Mouse (Mus musculus) left cerebral cortex, postnatal 14 days (tissue): ENCODE measurements around the gene Olfr1434. TPM values are rescaled to one million over a fixed set of nuclear protein-coding genes. Genes with fewer than 3 reads are reported as not detected.
A peak's percentile ranks its signal among the peaks of the same experiment; 100 is the strongest.
"Not testable (repeated sequence)": the region's sequence is repeated elsewhere in the genome, so short reads cannot be mapped to it uniquely, and the experiment has no call there.

ENCODE experiments used
- DNase-seq, 2 experiments: peaks; one replicate each; pipeline ENCODE4 v3.0.0; 2021 to 2022; ENCODE audit warnings: low spot score in 2 of 2, mixed read lengths in 1 of 2
- intact Hi-C: fragments of 180-260 bp; cut with DNase I; formaldehyde crosslinking; loops from one replicate; pipeline ENCODE4 v1.15.1; 2025
- long read RNA-seq, 2 experiments: library from polyadenylated mRNA; stranded (forward); transcript quantifications; one replicate each; pipeline ENCODE4 v2.0.0; 2021
- total RNA-seq, 2 experiments: library from RNA; stranded (reverse); gene quantifications; 2 replicates each; pipeline ENCODE4 v1.2.3; 2021

The Olfr1434 gene
- not detected for total RNA-seq
- long read RNA-seq, experiment 1 = 0 reads
- long read RNA-seq, experiment 2 = 0 reads

GRCm38 (mm10) chr19:12279554-12279953 lies at the start of gene Olfr1434:
Gene Olfr1434, plus strand, starts transcription at chr19:12279854.
- intact Hi-C loops = no loop called here
- DNase-seq = no peak

DNA sequence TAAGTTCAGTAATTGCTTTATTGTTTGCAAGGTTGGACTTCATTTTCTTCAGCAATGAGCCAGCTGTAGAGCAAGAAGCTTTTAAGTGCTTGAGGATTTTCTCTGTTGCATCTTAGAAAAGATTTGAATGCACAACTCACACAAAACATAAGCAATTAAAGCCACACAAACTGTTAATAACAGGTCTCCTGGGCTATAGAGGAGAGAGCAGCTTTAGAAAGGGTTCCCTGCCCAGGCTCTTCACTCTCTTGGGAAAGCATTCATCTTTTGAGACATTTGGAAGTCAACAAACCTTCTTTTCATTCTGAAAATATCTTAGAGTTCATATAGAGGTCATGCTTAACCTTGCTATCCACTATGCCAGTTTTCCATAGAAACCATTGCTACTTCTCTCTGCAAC lies 47.2 kb upstream of the Olfr1434 start, which contains the start of gene Olfr1432:
Olfr1432 (minus strand) TSS at position 101 of the 400 bp plus-strand sequence.
- DNase-seq, intact Hi-C loops: not testable (repeated sequence)

DNA sequence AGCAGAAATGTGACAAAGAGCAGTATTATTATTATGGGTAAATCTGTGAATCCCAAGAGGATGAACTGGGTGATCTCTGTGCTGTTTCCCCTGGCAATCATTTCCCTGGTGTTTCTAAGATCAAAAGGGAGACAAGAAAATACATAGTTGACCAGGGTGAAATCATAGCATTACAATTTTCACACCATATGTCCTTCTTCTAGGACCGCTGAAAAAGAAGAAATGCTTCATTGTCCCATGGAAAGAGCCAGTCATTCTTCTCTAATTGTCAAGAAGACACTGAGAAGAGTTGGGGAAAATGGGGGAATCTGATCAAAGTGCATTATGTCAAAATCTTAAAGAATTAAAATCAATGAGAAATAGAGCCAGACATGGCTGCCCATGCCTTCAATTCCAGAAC lies 38.1 kb upstream of the Olfr1434 start, which contains the start of gene Olfr262:
Olfr262 (minus strand) TSS at position 101 of the 400 bp plus-strand sequence.
- DNase-seq = no peak
- intact Hi-C loops = no loop called here

DNA sequence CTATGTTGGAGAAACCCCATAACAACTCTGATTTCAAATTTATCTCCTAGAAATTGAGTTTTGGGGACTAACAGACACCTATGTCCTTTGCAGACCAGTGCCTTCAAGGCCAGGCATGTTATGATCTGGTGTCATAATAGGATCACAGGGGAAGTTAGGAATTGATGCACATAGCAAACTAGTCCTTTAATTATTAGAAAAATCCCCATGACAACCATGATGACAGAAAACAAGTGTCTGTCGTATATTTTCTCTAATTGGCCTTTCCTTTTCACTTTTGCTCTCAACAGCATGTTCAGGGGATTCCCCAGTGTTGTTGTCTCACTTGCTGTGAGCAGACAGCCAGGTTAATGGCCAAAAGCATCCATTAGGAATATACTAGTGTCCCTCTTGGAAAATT lies 18.9 kb upstream of the Olfr1434 start, which contains the start of gene Olfr235:
Olfr235 (plus strand) TSS at position 301 of the 400 bp plus-strand sequence.
- DNase-seq = no peak
- intact Hi-C loops = no loop called here

DNA sequence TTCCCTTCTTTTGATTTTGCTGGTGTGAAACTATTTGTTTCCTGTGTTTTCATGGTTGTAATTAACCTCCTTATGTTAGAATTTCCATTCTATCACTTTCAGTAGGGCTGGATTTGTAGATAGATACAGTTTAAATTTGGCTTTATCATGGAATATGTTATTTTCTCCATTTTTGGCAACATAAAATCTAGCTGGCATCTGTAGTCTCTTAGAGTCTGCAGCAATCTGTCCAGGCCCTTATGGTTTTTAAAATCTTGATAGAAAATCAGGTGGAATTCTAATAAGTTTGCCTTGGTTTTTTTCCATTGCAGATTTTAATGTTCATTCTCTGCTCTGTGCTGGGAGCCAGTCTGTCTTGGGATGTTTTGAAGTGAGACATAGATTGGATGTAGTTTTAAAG lies 13.3 kb downstream of the Olfr1434 start:
- DNase-seq = peak in 1 of 2 experiments; percentile 4

GRCm38 (mm10) chr19:12299030-12299429 lies 19.4 kb downstream of the Olfr1434 start, which contains the start of gene Olfr1436:
Gene Olfr1436, minus strand, starts transcription at chr19:12299130.
- DNase-seq, intact Hi-C loops: not testable (repeated sequence)

More for the DNA sequence above, 13.3 kb downstream of the Olfr1434 start:
- intact Hi-C loops = loop anchor here (2.0 kb wide), 1 partner anchor 150 kb away; no protein-coding TSS in a partner anchor

DNA sequence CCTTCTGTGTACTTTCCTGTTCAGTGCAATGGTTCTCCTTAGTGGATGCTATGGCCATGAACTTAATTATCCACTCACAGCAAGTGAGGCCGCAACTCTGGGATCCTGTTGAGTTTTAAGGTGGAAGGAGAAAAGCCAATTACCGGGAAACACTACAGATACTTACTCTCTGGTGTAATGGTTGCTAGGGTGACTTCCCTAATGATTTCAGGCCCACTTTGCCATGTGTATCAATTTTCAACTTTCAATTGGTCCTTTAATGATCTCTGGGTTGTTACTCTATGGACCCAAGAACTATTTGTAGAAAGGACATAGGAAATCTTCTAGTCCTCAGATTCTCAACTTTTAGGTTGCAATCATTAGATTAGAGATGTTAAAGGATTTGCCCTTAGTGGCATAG lies 45.3 kb downstream of the Olfr1434 start, which contains the start of gene Olfr1437:
Olfr1437 (minus strand) TSS at position 101 of the 400 bp plus-strand sequence.
- no peak for DNase-seq
- intact Hi-C loops = no loop called here

Other genes with a start within 250 kb of the Olfr1434 start
- not detected for gene Olfr1423, start 238.5 kb upstream of the Olfr1434 start, total RNA-seq
- gene Olfr1424, start 217.2 kb upstream of the Olfr1434 start, total RNA-seq = not detected
- not detected for gene Olfr1425, start 202.1 kb upstream of the Olfr1434 start, total RNA-seq
- not detected for gene Olfr1426, start 187.8 kb upstream of the Olfr1434 start, total RNA-seq
- gene Olfr1427, start 176.5 kb upstream of the Olfr1434 start, total RNA-seq = not detected
- not detected for gene Olfr1428, start 164.0 kb upstream of the Olfr1434 start, total RNA-seq
- gene Olfr76, start 156.7 kb upstream of the Olfr1434 start, total RNA-seq = not detected
- not detected for gene Olfr1555-ps1, start 109.7 kb upstream of the Olfr1434 start, total RNA-seq
- not detected for gene Olfr1431, start 79.2 kb upstream of the Olfr1434 start, total RNA-seq
- not detected for gene Olfr1432, start 47.3 kb upstream of the Olfr1434 start, total RNA-seq
- not detected for gene Olfr262, start 38.2 kb upstream of the Olfr1434 start, total RNA-seq
- not detected for gene Olfr235, start 18.8 kb upstream of the Olfr1434 start, total RNA-seq
- gene Olfr1436, start 19.3 kb downstream of the Olfr1434 start, total RNA-seq = not detected
- not detected for gene Olfr1437, start 45.2 kb downstream of the Olfr1434 start, total RNA-seq
- gene Olfr1438-ps1, start 56.1 kb downstream of the Olfr1434 start, total RNA-seq = not detected
- not detected for gene Olfr1440, start 107.4 kb downstream of the Olfr1434 start, total RNA-seq
- gene Olfr1441, start 137.6 kb downstream of the Olfr1434 start, total RNA-seq = not detected
- gene Pfpl, start 148.1 kb downstream of the Olfr1434 start, total RNA-seq = not detected
- 1 to 10 TPM; 5.0 to 6.2 TPM for gene Mpeg1, start 180.9 kb downstream of the Olfr1434 start, total RNA-seq
- 10 to 100 TPM; 46.5 to 52.1 TPM for gene Dtx4, start 221.6 kb downstream of the Olfr1434 start, total RNA-seq